Mouse (Mus musculus) regulatory T cell (primary cell): Measurements from ENCODE around the gene Cd300c.
"Not testable (repeated sequence)": the region's sequence is repeated elsewhere in the genome, so short reads cannot be mapped to it uniquely, and the experiment has no call there.

ENCODE experiments used
- in situ Hi-C: fragments of 300-600 bp; cut with MboI, MseI; formaldehyde crosslinking; loops from one replicate; pipeline ENCODE4 v1.15.1; 2025; ENCODE audit warnings: high pct_unique_total_duplicates

Cd300c gene

GRCm38 (mm10) chr11:114968752-114969207 lies at the start of gene Cd300c:
Gene Cd300c (minus strand): TSS chr11:114969157.
- in situ Hi-C loops, result no loop called here

- in situ Hi-C loops, result loop anchor here (5.0 kb wide), 1 partner anchor 36 kb away; no protein-coding TSS in a partner anchor
These were observed 47.1 kb upstream of the Cd300c start, which contains the start of gene Cd300ld2 for GRCm38 (mm10) chr11:115016093-115016492. Gene Cd300ld2 (minus strand): TSS chr11:115016193.

- in situ Hi-C loops, result no loop called here
These were observed 35.1 kb upstream of the Cd300c start for GRCm38 (mm10) chr11:115004070-115004469.

GRCm38 (mm10) chr11:115001474-115002040 lies 32.6 kb upstream of the Cd300c start, which contains the start of gene Cd300c2:
Gene Cd300c2 (minus strand): TSS chr11:115001880.
- in situ Hi-C loops, result no loop called here

GRCm38 (mm10) chr11:114989793-114990192 lies 20.8 kb upstream of the Cd300c start, which contains the start of gene Cd300ld:
Gene Cd300ld (minus strand): TSS chr11:114989922.
- in situ Hi-C loops, result no loop called here

GRCm38 (mm10) chr11:114981866-114982265 lies 12.9 kb upstream of the Cd300c start:
- in situ Hi-C loops, result no loop called here

GRCm38 (mm10) chr11:114972726-114973125 lies 3.8 kb upstream of the Cd300c start:
- in situ Hi-C loops, result no loop called here

GRCm38 (mm10) chr11:114965182-114965828 lies 3.7 kb downstream of the Cd300c start:
- in situ Hi-C loops, result no loop called here

- in situ Hi-C loops, result no loop called here
These were observed 8.6 kb downstream of the Cd300c start for GRCm38 (mm10) chr11:114960369-114960768.

GRCm38 (mm10) chr11:114934144-114934543 lies 34.8 kb downstream of the Cd300c start, which contains the start of gene Cd300lb:
Gene Cd300lb (minus strand): TSS chr11:114934386.
- in situ Hi-C loops, result no loop called here

- in situ Hi-C loops, result no loop called here
These were observed 35.4 kb downstream of the Cd300c start for GRCm38 (mm10) chr11:114933591-114933990.

- in situ Hi-C loops, result no loop called here
These were observed 37.9 kb downstream of the Cd300c start for GRCm38 (mm10) chr11:114931041-114931440.

- in situ Hi-C loops, result no loop called here
These were observed 39.4 kb downstream of the Cd300c start for GRCm38 (mm10) chr11:114929581-114929980.

GRCm38 (mm10) chr11:114923961-114924360 lies 45.0 kb downstream of the Cd300c start:
- in situ Hi-C loops, result no loop called here

- in situ Hi-C loops, result no loop called here
These were observed 46.5 kb downstream of the Cd300c start for GRCm38 (mm10) chr11:114922439-114922838.

GRCm38 (mm10) chr11:114917120-114917519 lies 51.8 kb downstream of the Cd300c start:
- in situ Hi-C loops, result no loop called here

GRCm38 (mm10) chr11:114914978-114915377 lies 54.0 kb downstream of the Cd300c start:
- in situ Hi-C loops, result loop anchor here (5.0 kb wide), 1 partner anchor 103 kb away; no protein-coding TSS in a partner anchor

- in situ Hi-C loops, result loop anchor here (5.0 kb wide), 1 partner anchor 101 kb away; no protein-coding TSS in a partner anchor
These were observed 56.1 kb downstream of the Cd300c start for GRCm38 (mm10) chr11:114912847-114913246.

GRCm38 (mm10) chr11:114909538-114909937 lies 59.4 kb downstream of the Cd300c start:
- in situ Hi-C loops, result not testable (repeated sequence)

GRCm38 (mm10) chr11:114908086-114908485 lies 60.9 kb downstream of the Cd300c start:
- in situ Hi-C loops, result no loop called here

GRCm38 (mm10) chr11:114907567-114907966 lies 61.4 kb downstream of the Cd300c start:
- in situ Hi-C loops, result no loop called here
